Mouse (Mus musculus) fibroblast of lung, adult 2 months (primary cell): Measurements from ENCODE around the gene Bcl2l12.
"Not testable (repeated sequence)": the region's sequence is repeated elsewhere in the genome, so short reads cannot be mapped to it uniquely, and the experiment has no call there.

ENCODE experiments used
- DNase-seq: peaks from one replicate; pipeline ENCODE4 v3.0.0-alpha.2; 2011; ENCODE audit warnings: low read depth

The Bcl2l12 gene

DNA sequence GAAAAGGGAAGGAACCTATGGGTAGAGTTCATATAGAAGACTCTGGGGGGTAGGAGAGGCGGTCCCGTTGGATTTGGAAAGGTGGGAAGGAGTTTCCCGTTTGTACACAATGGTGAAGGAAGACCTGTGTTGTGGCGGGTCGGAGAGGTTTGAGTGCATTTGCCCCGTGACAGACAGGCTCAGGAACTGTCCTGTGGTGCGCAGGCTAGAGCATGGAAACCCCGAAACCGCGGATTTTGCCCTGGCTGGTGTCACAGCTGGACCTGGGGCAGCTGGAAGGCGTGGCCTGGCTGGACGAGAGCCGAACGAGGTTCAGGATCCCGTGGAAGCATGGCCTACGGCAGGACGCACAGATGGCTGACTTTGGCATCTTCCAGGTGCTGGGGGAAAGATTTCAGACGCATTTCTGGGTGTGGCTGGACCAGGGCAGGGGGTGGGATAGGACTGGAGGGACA is at the start of gene Bcl2l12:
Gene Bcl2l12 (minus strand): TSS at position 212 of the 455 bp plus-strand sequence.
- DNase-seq: no peak

GRCm38 (mm10) chr7:45047491-45047890 is 49.0 kb upstream of the Bcl2l12 start:
- DNase-seq: no peak

DNA sequence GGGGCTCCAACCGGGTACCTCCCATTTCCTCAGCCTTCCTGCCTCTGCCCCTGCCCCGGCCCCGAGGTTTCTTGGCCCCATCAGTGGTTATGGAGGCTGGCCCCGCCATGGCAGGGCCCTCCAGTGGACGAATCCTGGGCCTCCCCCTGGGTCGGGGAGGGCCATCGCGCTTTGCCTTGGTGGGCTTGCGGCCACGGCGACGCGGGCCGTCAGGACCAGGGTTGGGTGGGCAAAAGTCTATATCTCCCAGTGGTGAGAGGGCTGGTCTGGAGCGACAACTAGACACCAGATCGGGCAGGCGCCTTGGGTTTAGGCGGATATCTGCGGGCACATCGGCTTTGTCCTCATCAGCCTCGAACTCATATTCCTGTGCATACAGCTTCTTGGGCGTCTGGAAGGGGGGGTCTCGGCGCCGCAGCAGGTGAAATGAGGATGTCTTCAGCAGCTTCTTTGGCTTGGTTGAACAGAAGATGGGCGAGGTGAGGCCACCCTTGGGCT is 48.4 kb upstream of the Bcl2l12 start:
- no peak for DNase-seq

- DNase-seq: no peak
Measured at GRCm38 (mm10) chr7:45045741-45046140, 47.2 kb upstream of the Bcl2l12 start.

DNA sequence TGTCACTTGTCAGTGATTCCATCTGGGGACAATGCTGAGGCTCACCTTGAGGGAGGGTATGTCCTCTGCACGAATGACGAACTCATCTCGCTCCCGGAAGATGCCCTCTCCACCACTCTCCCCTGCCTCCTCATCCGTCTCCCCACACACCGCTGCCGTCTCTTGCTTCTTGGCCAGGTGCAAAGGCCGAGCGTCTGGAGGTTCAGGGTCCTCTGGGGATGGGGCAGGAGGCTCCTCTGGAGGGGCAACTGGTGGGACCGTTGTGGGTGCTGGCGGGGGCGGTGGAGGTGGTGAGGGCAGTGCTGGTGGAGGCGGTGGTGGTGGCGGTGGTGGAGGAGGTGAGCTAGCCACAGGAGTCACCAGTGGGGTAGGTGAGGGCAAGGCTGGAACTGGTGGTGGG is 44.8 kb upstream of the Bcl2l12 start:
- no peak for DNase-seq

- DNase-seq: no peak
Measured at GRCm38 (mm10) chr7:45040851-45041250, 42.3 kb upstream of the Bcl2l12 start.

GRCm38 (mm10) chr7:45038411-45038810 is 39.9 kb upstream of the Bcl2l12 start:
- no peak for DNase-seq

DNA sequence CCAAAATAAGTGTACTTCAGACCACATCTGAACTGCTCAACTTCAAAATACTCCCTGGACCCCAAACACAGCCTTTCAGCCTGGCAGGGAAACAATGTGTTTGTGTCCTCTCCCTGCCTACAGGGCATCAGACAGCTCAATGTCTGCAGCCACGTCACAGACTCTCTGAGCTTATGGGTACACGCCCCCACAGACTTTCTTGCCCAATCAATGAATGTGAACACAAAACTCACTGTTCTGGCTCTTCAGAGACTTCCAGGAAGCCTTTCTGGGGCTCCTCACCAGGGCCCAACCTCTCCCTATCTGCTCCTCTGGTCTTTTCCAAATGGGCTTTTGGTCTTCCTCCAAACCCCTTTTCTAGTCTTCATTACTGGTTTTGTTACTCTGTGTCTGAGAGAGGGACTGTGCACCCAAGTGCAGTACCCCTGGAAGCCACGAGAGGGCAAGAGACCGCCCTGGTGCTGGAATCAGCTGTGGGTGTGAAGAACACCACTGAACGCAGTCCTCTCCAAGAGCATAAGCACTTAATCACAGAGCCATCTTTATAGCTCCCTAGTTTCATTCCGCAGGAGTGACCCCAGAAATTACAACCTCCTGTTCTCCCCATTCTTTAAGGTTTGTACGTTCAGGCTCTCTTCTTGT is 39.3 kb upstream of the Bcl2l12 start:
- no peak for DNase-seq

- no peak for DNase-seq
Measured at GRCm38 (mm10) chr7:45036702-45037101, 38.2 kb upstream of the Bcl2l12 start.

DNA sequence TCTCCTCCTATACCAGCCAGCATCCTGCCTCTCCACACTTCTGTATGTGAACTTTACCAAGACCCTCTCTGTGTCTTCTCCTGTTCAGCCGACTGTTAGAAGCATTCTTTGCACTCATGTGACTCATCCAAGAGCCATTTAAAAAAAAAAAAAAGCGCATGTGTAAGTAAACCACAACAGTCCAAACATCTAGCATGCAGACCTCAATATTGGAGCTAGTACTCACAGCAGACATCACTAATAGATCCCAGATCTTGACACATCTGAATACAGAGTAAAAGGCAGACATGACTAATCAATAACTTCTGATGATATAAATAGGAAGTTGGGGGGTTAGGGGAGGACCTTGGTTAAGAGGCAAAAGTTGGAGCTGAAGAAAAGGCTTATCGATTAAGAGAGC is 37.1 kb upstream of the Bcl2l12 start:
- DNase-seq: no peak

- no peak for DNase-seq
Measured at GRCm38 (mm10) chr7:45033722-45034359, 35.3 kb upstream of the Bcl2l12 start.

DNA sequence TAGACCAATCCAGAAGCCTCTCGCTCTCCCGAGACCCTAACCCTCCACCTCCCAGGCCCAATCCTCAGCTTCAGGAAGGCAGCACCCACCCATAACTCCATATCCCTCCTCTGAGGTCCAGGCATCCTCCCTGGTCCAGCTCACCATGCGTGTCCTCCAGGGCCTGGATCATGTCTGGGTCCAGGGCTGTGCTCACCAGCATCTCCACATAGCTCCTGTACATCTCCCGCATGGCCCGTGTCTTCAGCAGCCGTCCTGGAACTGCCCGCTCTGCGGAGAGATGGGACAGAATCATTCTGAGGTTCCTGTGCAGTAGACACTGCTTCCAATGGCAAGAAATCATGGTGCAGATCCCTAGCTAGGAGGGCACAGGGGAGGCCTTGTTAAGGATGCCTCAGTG is 32.3 kb upstream of the Bcl2l12 start:
- DNase-seq: no peak

DNA sequence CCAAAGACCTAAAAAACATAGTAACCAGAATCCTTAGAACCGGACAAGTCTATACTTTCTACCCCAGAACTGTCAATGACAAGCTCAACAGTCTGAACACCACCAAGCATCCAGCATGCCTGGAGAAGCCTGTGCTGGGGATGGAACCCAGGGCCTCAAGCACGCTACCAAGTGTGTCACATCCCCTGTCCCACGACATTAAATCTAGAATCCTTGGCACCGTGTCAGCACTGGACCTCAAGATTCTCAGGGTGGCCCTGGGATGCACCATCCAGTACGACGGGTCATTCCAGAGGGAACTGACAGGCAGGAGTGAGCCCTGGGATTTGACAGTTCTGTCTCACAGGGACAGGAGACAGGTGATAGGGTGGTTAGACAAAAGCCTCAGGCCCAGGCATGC is 31.5 kb upstream of the Bcl2l12 start:
- DNase-seq: no peak

GRCm38 (mm10) chr7:45028351-45028750 is 29.8 kb upstream of the Bcl2l12 start:
- no peak for DNase-seq

- no peak for DNase-seq
Measured at GRCm38 (mm10) chr7:45027761-45028160, 29.2 kb upstream of the Bcl2l12 start.

DNA sequence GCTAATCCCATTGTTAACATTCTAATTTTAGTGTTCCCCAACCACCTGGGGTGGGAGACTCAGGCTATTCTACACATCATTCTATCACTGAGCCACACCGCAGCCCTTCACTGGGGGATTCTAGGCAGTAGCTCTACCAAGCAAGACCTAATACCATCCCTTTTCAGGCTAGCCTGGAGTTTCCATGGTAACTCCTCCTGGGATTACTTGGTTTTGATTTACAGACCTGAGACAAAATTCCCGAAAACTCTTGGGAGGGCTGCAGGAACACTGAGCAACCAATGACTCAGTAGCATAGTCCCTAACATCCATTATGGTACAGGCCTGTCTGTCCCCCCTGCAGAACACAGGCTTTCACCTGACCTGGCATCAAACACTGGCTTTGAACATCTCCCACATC is 27.7 kb upstream of the Bcl2l12 start:
- no peak for DNase-seq

DNA sequence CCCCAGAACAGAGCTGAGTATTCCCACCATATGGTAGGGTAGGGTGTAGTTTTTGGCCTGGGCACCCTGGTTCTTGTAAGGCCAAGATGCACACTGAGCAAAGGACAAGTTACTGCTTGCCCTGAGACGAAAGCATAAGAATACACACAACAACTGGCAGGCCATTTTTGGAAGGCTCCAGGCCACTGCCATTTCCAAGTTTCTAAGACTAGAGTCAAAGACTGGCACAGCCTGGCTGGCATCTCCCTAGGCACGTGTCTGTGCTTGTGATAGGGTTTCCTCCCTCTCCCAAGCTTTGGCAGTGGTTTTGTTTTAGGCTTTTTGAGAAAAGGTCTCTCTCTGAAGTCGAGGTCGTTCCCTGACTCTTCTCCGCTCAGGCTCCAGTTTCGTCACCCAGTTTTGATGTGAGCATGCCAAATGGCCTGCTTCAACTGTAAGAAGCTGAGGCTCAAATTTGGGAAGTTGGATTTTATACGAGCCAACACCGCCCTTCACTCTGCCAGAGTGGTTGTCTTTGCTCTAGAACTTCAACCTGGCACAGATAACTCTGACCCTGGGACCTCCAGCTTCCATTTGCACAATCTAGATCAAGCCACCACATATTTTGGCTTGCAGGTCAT is 27.2 kb upstream of the Bcl2l12 start:
- no peak for DNase-seq

DNA sequence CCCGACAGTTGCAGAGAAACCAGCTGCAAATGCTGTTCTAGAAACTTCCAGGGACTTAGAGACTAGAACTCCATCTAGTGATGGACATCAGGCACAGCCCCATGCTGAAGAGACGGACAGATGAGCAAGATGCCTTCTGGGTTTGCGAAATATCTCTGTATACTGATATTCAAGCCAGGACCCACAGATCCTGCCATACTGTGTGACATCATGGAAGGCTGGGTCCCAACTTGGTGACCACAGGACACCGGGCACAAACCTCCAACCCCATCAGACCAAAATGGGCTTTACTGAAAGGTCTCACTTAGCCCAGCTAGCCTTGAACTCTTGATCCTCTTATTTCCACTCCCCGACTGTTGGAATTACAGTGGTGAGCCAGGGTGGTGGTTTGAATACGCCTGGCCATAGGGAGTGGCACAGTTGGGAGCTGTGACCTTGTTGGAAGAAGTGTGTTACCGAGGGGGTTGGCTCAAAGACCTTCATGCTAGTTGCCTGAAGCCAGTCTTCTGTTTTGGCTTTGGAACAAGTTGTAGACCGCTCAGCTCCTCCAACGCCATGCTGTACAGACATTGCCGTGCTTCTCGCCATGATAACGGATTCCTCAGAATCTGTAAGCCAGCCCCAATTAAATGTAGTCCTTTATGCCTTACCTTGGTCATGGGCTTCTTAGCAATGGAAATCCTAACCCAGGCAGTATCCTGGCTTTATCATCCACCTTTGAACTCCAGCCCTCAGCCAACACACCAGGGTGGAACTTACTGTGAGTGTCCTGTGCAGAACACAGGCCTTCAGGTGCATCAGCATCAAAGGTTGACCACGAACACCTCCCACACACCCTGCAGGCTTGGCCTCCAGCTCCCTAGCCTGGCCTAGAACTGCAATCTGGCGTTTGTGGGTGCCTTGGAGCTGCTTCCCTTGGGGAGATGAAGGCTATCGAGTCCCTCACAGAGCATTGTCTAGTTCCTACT is 26.1 kb upstream of the Bcl2l12 start:
- no peak for DNase-seq

- not testable (repeated sequence) for DNase-seq
Measured at GRCm38 (mm10) chr7:45023711-45024110, 25.2 kb upstream of the Bcl2l12 start.

- DNase-seq: no peak
Measured at GRCm38 (mm10) chr7:45020225-45020624, 21.7 kb upstream of the Bcl2l12 start.

GRCm38 (mm10) chr7:45019031-45019571 is 20.6 kb upstream of the Bcl2l12 start:
- peak; percentile 87 for DNase-seq
